In the genomic region with DNA sequence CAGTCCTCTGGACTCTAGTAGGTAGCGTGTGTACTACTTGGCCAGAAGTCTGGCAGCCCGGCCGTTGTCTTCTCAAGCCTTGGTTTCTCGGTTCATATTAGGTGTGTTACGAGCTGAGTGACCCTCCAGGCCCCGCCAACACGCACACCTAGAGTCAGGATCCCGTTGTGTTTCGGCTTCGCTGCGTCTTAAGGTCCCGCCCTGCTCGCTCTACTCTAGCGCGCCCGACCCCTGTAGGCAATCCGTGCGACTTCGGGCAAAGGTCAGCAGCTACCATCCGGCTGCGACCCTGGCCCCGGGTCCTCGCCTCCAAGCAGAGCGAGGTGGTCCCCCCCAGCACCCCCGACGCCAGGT, we compare ENCODE assay signal across 8 mouse cellular contexts. TPM values are rescaled to one million over a fixed set of nuclear protein-coding genes. Genes with fewer than 3 reads are reported as not detected.
DNase-seq lines count a peak whose midpoint lies in the region; ATAC-seq and TF ChIP-seq lines count a peak whose summit lies in the region.

No protein-coding gene starts in this region.

- DNase-seq in layer of hippocampus, adult 2 months (ENCODE audit: low spot score in 2 of 2), result no peak
- no peak for DNase-seq in layer of hippocampus, adult 9-11 months
- no peak for DNase-seq in hindbrain, embryonic 14.5 days (ENCODE audit: low spot score)
- DNase-seq in layer of hippocampus, postnatal 10 days (ENCODE audit: low spot score in 2 of 2), result no peak
- no peak for DNase-seq in thymus, postnatal 4 days
- no peak for DNase-seq in thymus, postnatal 14 days

- 3% methylated on average over 26 of the region's 26 CpGs for WGBS in hindbrain, embryonic 14.5 days
- under 1% methylated on average over 26 of the region's 26 CpGs for WGBS in midbrain, embryonic 15.5 days

- H3K4me2 ChIP-seq in hindbrain, embryonic 14.5 days (replicated peaks), result peak overlapping the region; percentile 92
- peak overlapping the region; percentile 83 for H3K4me2 ChIP-seq in midbrain, embryonic 15.5 days

- peaks cover 23% of the 10 kb centered on the region for H3K4me1 ChIP-seq in bone marrow macrophage, adult 2 months (ENCODE audit: control insufficient read depth, insufficient read depth, low read length)
- peaks cover 12% of the 10 kb centered on the region for H3K4me1 ChIP-seq in hindbrain, embryonic 14.5 days (replicated peaks; ENCODE audit: control insufficient read depth, insufficient read depth, low read length)
- peaks cover 21% of the 10 kb centered on the region for H3K4me1 ChIP-seq in midbrain, embryonic 15.5 days

- peak overlapping the region; percentile 98 for H3K27ac ChIP-seq in layer of hippocampus, adult 2 months
- peak overlapping the region; percentile 53 for H3K27ac ChIP-seq in bone marrow macrophage, adult 2 months (ENCODE audit: insufficient read depth, low read depth, low read length)
- H3K27ac ChIP-seq in hindbrain, embryonic 14.5 days, result peak overlapping the region; percentile 78
- H3K27ac ChIP-seq in midbrain, embryonic 15.5 days, result peak overlapping the region; percentile 85

- H3K4me3 ChIP-seq in layer of hippocampus, adult 2 months, result peak overlapping the region; percentile 83
- H3K4me3 ChIP-seq in bone marrow macrophage, adult 2 months (ENCODE audit: insufficient read depth, low read length), result peak overlapping the region; percentile 88
- H3K4me3 ChIP-seq in hindbrain, embryonic 14.5 days (replicated peaks; ENCODE audit: low read length), result peak overlapping the region; percentile 55
- H3K4me3 ChIP-seq in midbrain, embryonic 15.5 days, result peak overlapping the region; percentile 75

- H3K9me3 ChIP-seq in hindbrain, embryonic 14.5 days (ENCODE audit: control insufficient read depth, low read length), result no peaks in the 10 kb centered on the region
- no peaks in the 10 kb centered on the region for H3K9me3 ChIP-seq in midbrain, embryonic 15.5 days

- peak overlapping the region; percentile 70 for H3K9ac ChIP-seq in hindbrain, embryonic 14.5 days
- H3K9ac ChIP-seq in midbrain, embryonic 15.5 days, result peak overlapping the region; percentile 69

- peaks cover 10% of the 10 kb centered on the region; the same call in 1 of the 2 replicates for H3K36me3 ChIP-seq in hindbrain, embryonic 14.5 days (replicated peaks; ENCODE audit: control insufficient read depth, insufficient read depth)
- no peaks in the 10 kb centered on the region for H3K36me3 ChIP-seq in midbrain, embryonic 15.5 days (replicated peaks)

- TF ChIP-seq CTCF in layer of hippocampus, adult 2 months (conservative IDR thresholded peaks at IDR 0.05), result no peak
- TF ChIP-seq CTCF in bone marrow macrophage, adult 2 months (IDR thresholded peaks at IDR 0.05; ENCODE audit: low read depth, low read length), result no peak

- H3K27me3 ChIP-seq in hindbrain, embryonic 14.5 days (ENCODE audit: control insufficient read depth, insufficient read depth, low read length), result peaks cover 41% of the 10 kb centered on the region
- peaks cover 34% of the 10 kb centered on the region for H3K27me3 ChIP-seq in midbrain, embryonic 15.5 days (replicated peaks)

- peak; percentile 15; the same call in 1 of the 2 replicates for ATAC-seq in hindbrain, embryonic 14.5 days (ENCODE audit: low FRiP score)
- no peak for ATAC-seq in midbrain, embryonic 15.5 days (replicated peaks)

- no peak for TF ChIP-seq POLR2A in bone marrow macrophage, adult 2 months (IDR thresholded peaks at IDR 0.05; ENCODE audit: borderline replicate concordance, low read depth, low read length)

RNA-seq across cellular contexts. Expression of a gene that starts 0.7 kb away (rescaled TPM):
- total RNA-seq in layer of hippocampus, adult 2 months (2021), result 1 to 10 TPM; 6.8 to 7.4 TPM
- 13.5 and 14.4 TPM in 2 replicates for polyA plus RNA-seq in bone marrow macrophage, adult 2 months (2012; ENCODE audit: insufficient read depth, insufficient read length, missing spikeins)
- 3.8 and 4.0 TPM in 2 replicates for polyA plus RNA-seq in hindbrain, embryonic 14.5 days (2014; fragmentation: Nextera tagmentation; extraction: Ambion mirVana)
- polyA plus RNA-seq in midbrain, embryonic 15.5 days (2015; fragmentation: Nextera tagmentation; extraction: Ambion mirVana), result 3.0 and 3.1 TPM in 2 replicates
- total RNA-seq in layer of hippocampus, postnatal 10 days (2021), result 1 to 10 TPM; 8.6 to 8.8 TPM

RNA-seq across cellular contexts. Expression of a gene that starts 6.7 kb away (rescaled TPM):
- not detected for total RNA-seq in layer of hippocampus, adult 2 months (2021)
- not detected in 2 replicates for polyA plus RNA-seq in bone marrow macrophage, adult 2 months (2012; ENCODE audit: insufficient read depth, insufficient read length, missing spikeins)
- 0.07 and 0.15 TPM in 2 replicates for polyA plus RNA-seq in hindbrain, embryonic 14.5 days (2014; fragmentation: Nextera tagmentation; extraction: Ambion mirVana)
- 0.10 and 0.13 TPM in 2 replicates for polyA plus RNA-seq in midbrain, embryonic 15.5 days (2015; fragmentation: Nextera tagmentation; extraction: Ambion mirVana)
- total RNA-seq in layer of hippocampus, postnatal 10 days (2021), result not detected

RNA-seq across cellular contexts. Expression of a gene that starts 34.5 kb away (rescaled TPM):
- 10 to 100 TPM; 80.0 to 88.2 TPM for total RNA-seq in layer of hippocampus, adult 2 months (2021)
- 82.4 and 102 TPM in 2 replicates for polyA plus RNA-seq in bone marrow macrophage, adult 2 months (2012; ENCODE audit: insufficient read depth, insufficient read length, missing spikeins)
- 55.1 and 55.3 TPM in 2 replicates for polyA plus RNA-seq in hindbrain, embryonic 14.5 days (2014; fragmentation: Nextera tagmentation; extraction: Ambion mirVana)
- polyA plus RNA-seq in midbrain, embryonic 15.5 days (2015; fragmentation: Nextera tagmentation; extraction: Ambion mirVana), result 56.2 and 57.7 TPM in 2 replicates
- 10 to 100 TPM; 70.8 to 73.5 TPM for total RNA-seq in layer of hippocampus, postnatal 10 days (2021)

RNA-seq across cellular contexts. Expression of a gene that starts 42.9 kb away (rescaled TPM):
- 10 to 100 TPM; 82.8 to 93.0 TPM for total RNA-seq in layer of hippocampus, adult 2 months (2021)
- polyA plus RNA-seq in bone marrow macrophage, adult 2 months (2012; ENCODE audit: insufficient read depth, insufficient read length, missing spikeins), result 56.1 and 56.6 TPM in 2 replicates
- 38.4 and 41.0 TPM in 2 replicates for polyA plus RNA-seq in hindbrain, embryonic 14.5 days (2014; fragmentation: Nextera tagmentation; extraction: Ambion mirVana)
- 82.3 and 84.7 TPM in 2 replicates for polyA plus RNA-seq in midbrain, embryonic 15.5 days (2015; fragmentation: Nextera tagmentation; extraction: Ambion mirVana)
- 10 to 100 TPM; 69.7 to 87.5 TPM for total RNA-seq in layer of hippocampus, postnatal 10 days (2021)

RNA-seq across cellular contexts. Expression of a gene that starts 56.8 kb away (rescaled TPM):
- 10 to 100 TPM; 85.9 to 86.6 TPM for total RNA-seq in layer of hippocampus, adult 2 months (2021)
- 34.1 and 43.8 TPM in 2 replicates for polyA plus RNA-seq in bone marrow macrophage, adult 2 months (2012; ENCODE audit: insufficient read depth, insufficient read length, missing spikeins)
- 87.1 and 96.5 TPM in 2 replicates for polyA plus RNA-seq in hindbrain, embryonic 14.5 days (2014; fragmentation: Nextera tagmentation; extraction: Ambion mirVana)
- polyA plus RNA-seq in midbrain, embryonic 15.5 days (2015; fragmentation: Nextera tagmentation; extraction: Ambion mirVana), result 106 and 111 TPM in 2 replicates
- 10 to 100 TPM; 63.1 to 66.2 TPM for total RNA-seq in layer of hippocampus, postnatal 10 days (2021)
